Mouse (Mus musculus) kidney, adult 2 months (tissue): ENCODE measurements at regions not wholly inside any gene's neighbourhood (a gene's known extent, or its start where the extent isn't known, plus 50 kb on each side); places are given as distances from the start of the nearest gene placed in this dataset.

Experiments
- CTCF ChIP-seq: fragments of 200-500 bp; conservative IDR thresholded peaks from 2 replicates; pipeline ENCODE4 v1.5.1; 2011; ENCODE audit warnings: low read depth, mild to moderate bottlenecking, control low read depth, low read length, moderate library complexity, mixed read lengths; ENCODE audit not compliant: insufficient read depth, insufficient read length
- POLR2A ChIP-seq: fragments of 200-500 bp; IDR thresholded peaks from one replicate; pipeline ENCODE4 v1.6.1; 2011; ENCODE audit warnings: low read depth, low read length, control low read depth

GRCm38 (mm10) chr10:98793926-98794536, 120.2 kb upstream of the Atp2b1 start:
- no peak for TF ChIP-seq CTCF
- no peak for TF ChIP-seq POLR2A
